Mouse (Mus musculus) brain, embryonic 14.5 days (tissue): ENCODE data around the gene Zfp352.

Source experiments
- CTCF ChIP-seq: fragments of 200-500 bp; IDR thresholded peaks from 2 replicates; pipeline ENCODE4 v1.5.1; 2012; ENCODE audit warnings: inconsistent platforms, mild to moderate bottlenecking, moderate library complexity, borderline replicate concordance; ENCODE audit not compliant: insufficient read depth, insufficient read length; ENCODE audit errors: extremely low read depth
- POLR2A ChIP-seq: fragments of 200-500 bp; IDR thresholded peaks from 2 replicates; pipeline ENCODE4 v1.6.1; 2012; ENCODE audit warnings: mild to moderate bottlenecking, inconsistent platforms, borderline replicate concordance; ENCODE audit not compliant: poor library complexity, insufficient read depth, insufficient read length, severe bottlenecking; ENCODE audit errors: extremely low read depth

DNA sequence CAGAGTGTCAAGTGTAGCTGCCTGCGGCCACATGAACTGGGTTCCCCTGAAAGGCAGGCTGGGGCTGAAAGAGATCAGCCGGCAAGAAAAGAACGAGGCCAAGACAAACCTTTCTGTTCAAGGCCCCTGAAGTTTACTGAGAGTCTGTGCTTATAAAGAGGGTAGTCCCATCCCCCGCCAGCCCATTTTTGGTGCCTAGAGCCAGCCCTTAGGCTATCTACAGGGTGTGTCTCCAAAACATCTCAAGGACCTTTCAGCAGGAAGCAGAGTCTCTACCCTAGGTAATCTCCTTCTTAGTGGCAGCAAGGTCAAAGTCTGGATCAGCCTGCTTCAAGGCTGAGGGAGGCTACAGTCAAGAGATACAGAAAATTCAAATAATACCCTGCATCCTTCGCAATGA lies 15.2 kb upstream of the Zfp352 start:
- TF ChIP-seq POLR2A (no peak), CTCF (no peak)
